Mouse (Mus musculus) limb, embryonic 14.5 days (tissue): Measurements from ENCODE around the gene Gm266. TPM values are rescaled to one million over a fixed set of nuclear protein-coding genes. Genes with fewer than 3 reads are reported as not detected.

ENCODE experiments used
- ATAC-seq: fragments of 200-750 bp; cut with Nextera tagmentation; 2 replicates; pipeline ENCODE4 v1.8.0; 2017; ENCODE audit warnings: low read depth, moderate number of reproducible peaks, moderate TSS enrichment; ENCODE audit not compliant: low FRiP score
- DNase-seq: peaks from one replicate; pipeline ENCODE4 v3.0.0-alpha.2; 2015; ENCODE audit warnings: low spot score
- H3K27ac ChIP-seq: fragments of 300-500 bp; sonication (generic); replicated peaks from 2 replicates; pipeline ENCODE4 v1.5.1; 2014; ENCODE audit warnings: low read depth, mild to moderate bottlenecking, low read length, moderate library complexity, mixed read lengths
- H3K27me3 ChIP-seq: fragments of 300-500 bp; sonication (generic); 2 replicates; pipeline ENCODE4 v1.6.1; 2014; ENCODE audit warnings: low read length, mixed read lengths; ENCODE audit not compliant: control insufficient read depth, insufficient read depth
- H3K36me3 ChIP-seq: fragments of 300-500 bp; sonication (generic); 2 replicates; pipeline ENCODE4 v1.6.1; 2014; ENCODE audit warnings: mild to moderate bottlenecking, low read length, moderate library complexity, mixed read lengths; ENCODE audit not compliant: control insufficient read depth, insufficient read depth
- H3K4me1 ChIP-seq: fragments of 300-500 bp; sonication (generic); 2 replicates; pipeline ENCODE4 v1.6.1; 2014; ENCODE audit warnings: antibody characterized with exemption, low read length, mixed read lengths; ENCODE audit not compliant: control insufficient read depth, insufficient read depth
- H3K4me2 ChIP-seq: fragments of 300-500 bp; sonication (generic); replicated peaks from 2 replicates; pipeline ENCODE4 v1.6.1; 2014; ENCODE audit warnings: low read depth, mild to moderate bottlenecking, low read length, moderate library complexity; ENCODE audit not compliant: severe bottlenecking
- H3K4me3 ChIP-seq: fragments of 300-500 bp; sonication (generic); replicated peaks from 2 replicates; pipeline ENCODE4 v1.5.1; 2014; ENCODE audit warnings: low read length
- H3K9ac ChIP-seq: fragments of 300-500 bp; sonication (generic); 2 replicates; pipeline ENCODE4 v1.6.1; 2014; ENCODE audit warnings: mild to moderate bottlenecking, low read depth, low read length, moderate library complexity; ENCODE audit not compliant: severe bottlenecking
- H3K9me3 ChIP-seq: fragments of 300-500 bp; sonication (generic); 2 replicates; pipeline ENCODE4 v1.6.1; 2016; ENCODE audit warnings: low read length; ENCODE audit not compliant: control insufficient read depth
- POLR2A ChIP-seq: fragments of 200-500 bp; IDR thresholded peaks from 2 replicates; pipeline ENCODE4 v1.8.0; 2012; ENCODE audit warnings: inconsistent platforms, mild to moderate bottlenecking, moderate library complexity, borderline replicate concordance; ENCODE audit not compliant: insufficient read depth, insufficient read length; ENCODE audit errors: extremely low read depth
- WGBS: fragments of 180-500 bp; shearing (Covaris S2); extraction: QIAGEN DNeasy Blood & Tissue Kit; methylation state at CpG from one replicate; pipeline ENCODE4 v1.1.7; 2014; 5-methylcytosine and 5-hydroxymethylcytosine counted together
- polyA plus RNA-seq, 2 experiments: library from polyadenylated mRNA; depleted of rRNA in 1 of 2; stranded (reverse) in 1 of 2; unstranded in 1 of 2; fragments of >200 nt; fragmentation: Nextera tagmentation in 1 of 2; extraction: Ambion mirVana in 1 of 2; gene quantifications; 2 replicates each; pipeline versions ENCODE4 v1.2.1 to v1.2.3; 2012 to 2014

Gm266 gene
- polyA plus RNA-seq, 2 experiments = 14.7 to 14.8 TPM

DNA sequence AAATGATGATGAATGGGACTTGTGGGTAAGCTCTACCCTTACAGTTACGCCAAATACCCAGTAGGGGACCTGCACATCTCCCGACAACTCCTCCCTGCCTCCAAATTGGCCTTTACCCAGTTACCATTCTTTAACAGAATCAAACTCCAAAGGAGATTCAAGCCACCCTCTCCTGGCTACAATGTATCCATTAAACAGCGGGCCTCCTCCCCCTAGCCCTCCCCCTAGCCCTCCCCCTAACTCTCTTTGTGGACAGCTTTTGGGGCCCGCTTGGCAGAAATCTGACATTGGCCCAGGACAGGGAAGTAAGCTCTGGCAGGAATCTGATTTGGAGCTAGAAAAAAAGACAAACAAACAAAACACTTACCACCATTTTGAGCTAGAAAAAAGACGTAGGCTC, 14.0 kb upstream of the Gm266 start:
- no peak for TF ChIP-seq POLR2A
- H3K4me2 ChIP-seq = no peak overlapping the region
- no peak for ATAC-seq
- no peak overlapping the region for H3K4me3 ChIP-seq
- 62% methylated on average over 5 of the region's 5 CpGs for WGBS
- H3K9ac ChIP-seq = no peak overlapping the region
- H3K27me3 ChIP-seq = no peaks in the 10 kb centered on the region
- no peaks in the 10 kb centered on the region for H3K9me3 ChIP-seq
- no peaks in the 10 kb centered on the region for H3K4me1 ChIP-seq
- no peaks in the 10 kb centered on the region for H3K36me3 ChIP-seq
- no peak overlapping the region for H3K27ac ChIP-seq
- no peak for DNase-seq

DNA sequence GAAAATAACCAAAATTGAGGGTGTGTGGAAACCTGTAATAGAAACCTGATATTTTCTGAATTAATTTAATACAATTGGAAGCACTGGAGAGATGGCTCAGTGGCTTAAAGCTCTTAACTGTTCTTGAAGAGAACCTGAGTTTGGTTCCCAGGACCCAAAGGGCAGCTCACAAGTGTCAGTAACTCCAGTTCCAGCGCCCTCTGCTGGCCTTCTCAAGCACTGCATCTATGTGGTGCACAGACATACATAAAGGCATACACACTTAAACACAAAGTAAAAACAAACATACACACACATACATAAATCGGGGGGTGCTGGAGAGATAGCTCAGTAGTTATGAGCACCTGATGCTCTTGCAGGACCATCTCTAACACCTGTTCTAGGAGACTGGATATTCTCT, 11.5 kb upstream of the Gm266 start:
- Histone ChIP-seq H3K4me1 (no peaks in the 10 kb centered on the region), H3K36me3 (no peaks in the 10 kb centered on the region), H3K9me3 (no peaks in the 10 kb centered on the region), H3K4me2 (no peak overlapping the region), H3K27ac (no peak overlapping the region), H3K9ac (no peak overlapping the region), H3K27me3 (no peaks in the 10 kb centered on the region), H3K4me3 (no peak overlapping the region)
- ATAC-seq = no peak
- TF ChIP-seq POLR2A = no peak
- DNase-seq = no peak
- WGBS = 50% methylated on average over 2 of the region's 2 CpGs

DNA sequence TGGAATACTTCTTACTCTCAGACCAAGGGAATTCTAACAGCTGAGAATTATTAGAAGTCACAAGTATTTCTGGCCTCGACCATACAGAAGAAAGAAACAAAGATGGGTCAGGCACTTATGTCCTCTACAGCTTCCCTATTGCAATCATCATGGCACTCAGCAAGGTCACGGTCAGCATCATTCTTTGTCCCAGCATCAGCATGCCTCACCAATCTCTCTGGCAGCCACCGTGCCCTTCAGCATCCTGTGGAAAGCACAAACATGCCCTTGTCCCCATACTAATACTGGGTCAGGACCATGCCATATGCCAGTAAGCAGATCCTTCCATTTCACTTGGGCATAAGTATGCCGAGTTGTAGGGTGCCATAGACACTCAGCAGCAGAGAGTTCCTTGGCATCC, 9.3 kb upstream of the Gm266 start:
- no peaks in the 10 kb centered on the region for H3K9me3 ChIP-seq
- no peaks in the 10 kb centered on the region for H3K27me3 ChIP-seq
- DNase-seq (no peak), ATAC-seq (no peak)
- TF ChIP-seq POLR2A = no peak
- no peaks in the 10 kb centered on the region for H3K4me1 ChIP-seq
- no peaks in the 10 kb centered on the region for H3K36me3 ChIP-seq
- H3K4me3 ChIP-seq = no peak overlapping the region
- 71% methylated on average over 4 of the region's 4 CpGs for WGBS
- no peak overlapping the region for H3K9ac ChIP-seq
- H3K27ac ChIP-seq = no peak overlapping the region
- no peak overlapping the region for H3K4me2 ChIP-seq

DNA sequence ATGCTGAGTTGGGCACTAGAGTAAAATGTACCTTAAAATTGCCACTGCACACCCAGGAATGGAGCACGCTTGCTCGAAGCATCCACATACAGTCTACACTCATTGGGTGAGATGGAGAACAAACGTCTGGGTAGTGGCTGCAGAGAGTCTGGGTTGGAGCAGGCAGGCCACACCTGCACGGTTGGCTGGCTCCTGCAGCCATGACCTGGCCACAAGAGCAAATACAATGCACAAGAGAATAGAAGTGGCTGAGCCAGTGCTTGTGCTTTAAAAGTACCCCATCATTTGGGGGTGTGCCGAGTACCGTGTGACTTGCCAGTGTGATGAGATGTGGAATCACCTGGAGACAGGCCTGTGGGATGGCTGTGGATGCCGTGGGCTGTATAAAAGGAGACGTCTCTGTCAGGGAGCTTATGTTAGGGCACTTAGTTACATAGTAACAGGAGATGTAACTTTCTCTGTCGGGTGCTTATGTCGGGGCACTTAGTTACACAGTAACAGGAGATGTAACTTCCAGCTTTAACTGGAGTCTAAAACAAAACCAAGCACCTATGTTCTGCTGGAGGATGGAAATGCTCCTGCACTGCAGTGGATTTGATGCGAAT, 3.7 kb upstream of the Gm266 start:
- no peak overlapping the region for H3K4me2 ChIP-seq
- peaks cover 30% of the 10 kb centered on the region for H3K27me3 ChIP-seq
- TF ChIP-seq POLR2A = no peak

DNA sequence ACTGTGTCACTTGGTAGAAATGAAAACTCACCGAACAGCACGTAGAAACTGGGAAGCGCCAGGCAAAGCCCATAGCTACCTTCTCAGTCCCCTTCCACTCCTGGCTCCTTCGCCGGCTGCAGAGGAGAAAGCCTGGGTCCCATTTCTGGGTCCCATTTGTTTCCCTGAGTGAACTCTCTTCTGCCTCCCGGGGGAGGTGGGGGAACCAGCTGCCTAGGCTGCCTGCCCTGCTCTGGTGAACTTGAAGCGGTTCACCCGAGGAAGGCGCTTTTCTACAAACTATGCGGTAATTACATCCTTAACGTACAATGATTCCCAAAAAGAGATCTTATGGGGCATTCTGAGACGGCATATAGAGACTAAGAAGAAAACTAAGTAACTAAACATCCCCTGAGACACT, 832 bp upstream of the Gm266 start:
- no peaks in the 10 kb centered on the region for H3K9me3 ChIP-seq
- 8% methylated on average over 12 of the region's 12 CpGs for WGBS
- peak overlapping the region; percentile 51; the same call in 1 of the 2 replicates for H3K9ac ChIP-seq
- H3K4me1 ChIP-seq = peaks cover 13% of the 10 kb centered on the region
- peak overlapping the region; percentile 49 for H3K4me3 ChIP-seq
- peak overlapping the region; percentile 84 for H3K4me2 ChIP-seq
- no peak overlapping the region for H3K27ac ChIP-seq
- DNase-seq = no peak
- no peak for TF ChIP-seq POLR2A
- ATAC-seq = no peak
- peaks cover 40% of the 10 kb centered on the region for H3K27me3 ChIP-seq
- H3K36me3 ChIP-seq = no peaks in the 10 kb centered on the region

More for the DNA sequence above, 3.7 kb upstream of the Gm266 start:
- DNase-seq (no peak), ATAC-seq (no peak)
- WGBS = 77% methylated on average over 11 of the region's 11 CpGs
- no peaks in the 10 kb centered on the region for H3K9me3 ChIP-seq
- no peaks in the 10 kb centered on the region for H3K36me3 ChIP-seq
- H3K4me1 ChIP-seq = peaks cover 13% of the 10 kb centered on the region
- H3K27ac ChIP-seq = no peak overlapping the region
- H3K9ac ChIP-seq = no peak overlapping the region
- H3K4me3 ChIP-seq = no peak overlapping the region

DNA sequence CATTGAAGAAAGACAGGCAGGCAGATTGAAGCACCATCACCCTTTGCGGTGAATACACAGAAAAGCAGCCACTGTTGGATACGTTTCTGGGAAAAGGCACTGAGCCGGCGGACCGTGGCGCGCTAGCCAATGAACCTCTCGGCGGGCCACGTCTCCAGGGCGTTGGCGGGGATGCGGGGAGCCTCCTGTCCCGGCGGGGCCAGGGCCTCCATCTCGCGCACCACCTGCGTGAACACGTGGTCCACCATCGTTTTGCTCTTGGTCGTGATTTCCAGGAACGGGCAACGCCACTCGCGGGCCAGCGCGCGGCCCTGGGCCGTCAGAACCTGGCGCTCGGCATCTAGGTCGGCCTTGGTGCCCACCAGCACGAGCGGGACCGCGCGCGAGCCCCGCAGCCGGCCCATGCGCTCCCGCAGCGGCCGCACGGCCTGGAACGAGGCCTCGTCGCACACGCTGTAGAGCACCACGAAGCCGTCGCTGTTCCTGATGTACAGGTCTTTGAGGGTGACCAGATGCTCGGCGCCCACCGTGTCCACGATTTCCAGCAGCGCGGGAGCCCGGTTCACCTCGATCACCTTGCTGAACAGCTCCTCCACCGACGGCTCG, 474 bp downstream of the Gm266 start:
- H3K4me1 ChIP-seq = peaks cover 13% of the 10 kb centered on the region
- H3K36me3 ChIP-seq = no peaks in the 10 kb centered on the region
- H3K27me3 ChIP-seq = peaks cover 40% of the 10 kb centered on the region
- no peak overlapping the region for H3K27ac ChIP-seq
- 1% methylated on average over 42 of the region's 63 CpGs for WGBS
- ATAC-seq (0 out of 2 replicates have a peak, but pooled peaks have one; percentile 10), DNase-seq (no peak)
- H3K4me2 ChIP-seq = peak overlapping the region; percentile 84
- H3K9ac ChIP-seq = peak overlapping the region; percentile 51
- TF ChIP-seq POLR2A = no peak
- H3K9me3 ChIP-seq = no peaks in the 10 kb centered on the region
- peak overlapping the region; percentile 49 for H3K4me3 ChIP-seq
